Mouse (Mus musculus): ENCODE measurements around the gene Prox2. TPM values are rescaled to one million over a fixed set of nuclear protein-coding genes. Genes with fewer than 3 reads are reported as not detected.

Prox2 gene
- total RNA-seq (2023): 4.2 TPM

GRCm38 (mm10) chr12:85110698-85111592, at the start of gene Prox2, which contains the start of gene Dlst:
Gene Prox2, minus strand, starts transcription at chr12:85110759.
Gene Dlst, plus strand, starts transcription at chr12:85110833.

GRCm38 (mm10) chr12:85151002-85151774, 40.6 kb upstream of the Prox2 start, which contains the start of gene Rps6kl1:
Gene Rps6kl1, minus strand, starts transcription at chr12:85151264.

Other genes with a start within 250 kb of the Prox2 start
- not detected for gene Ltbp2, start 234.2 kb downstream of the Prox2 start, total RNA-seq (2023)
- 100 TPM for gene Fcf1, start 139.9 kb downstream of the Prox2 start, total RNA-seq (2023)
- 35.9 TPM for gene Arel1, start 139.9 kb downstream of the Prox2 start, total RNA-seq (2023)
- 84.9 TPM for gene Ylpm1, start 114.4 kb downstream of the Prox2 start, total RNA-seq (2023)
- 183 TPM for gene Dlst, start 74 bp upstream of the Prox2 start, total RNA-seq (2023)
- gene Rps6kl1, start 40.5 kb upstream of the Prox2 start, total RNA-seq (2023): 3.6 TPM
- not detected for gene Pgf, start 67.0 kb upstream of the Prox2 start, total RNA-seq (2023)
- 100.0 TPM for gene Eif2b2, start 108.7 kb upstream of the Prox2 start, total RNA-seq (2023)
- 17.1 TPM for gene Mlh3, start 159.8 kb upstream of the Prox2 start, total RNA-seq (2023)
- gene Acyp1, start 177.7 kb upstream of the Prox2 start, total RNA-seq (2023): 19.3 TPM
- not detected for gene Zc2hc1c, start 177.8 kb upstream of the Prox2 start, total RNA-seq (2023)
- 60.3 TPM for gene Nek9, start 228.6 kb upstream of the Prox2 start, total RNA-seq (2023)